Mouse (Mus musculus) heart, embryonic 11.5 days (tissue): ENCODE measurements around the gene Cdrt4. TPM values are rescaled to one million over a fixed set of nuclear protein-coding genes. Genes with fewer than 3 reads are reported as not detected.

Source experiments
- ATAC-seq: fragments of 200-750 bp; cut with Nextera tagmentation; replicated peaks from 2 replicates; pipeline ENCODE4 v1.8.0; 2017; ENCODE audit warnings: moderate library complexity; ENCODE audit not compliant: insufficient number of reproducible peaks, low FRiP score, low TSS enrichment
- H3K27ac ChIP-seq: fragments of 300-500 bp; sonication (generic); 2 replicates; pipeline ENCODE4 v1.5.1; 2014; ENCODE audit warnings: mild to moderate bottlenecking, low read depth, low read length
- H3K27me3 ChIP-seq: fragments of 300-500 bp; sonication (generic); 2 replicates; pipeline ENCODE4 v1.6.1; 2014; ENCODE audit warnings: mild to moderate bottlenecking, low read length, mixed read lengths; ENCODE audit not compliant: control insufficient read depth, insufficient read depth
- H3K36me3 ChIP-seq: fragments of 300-500 bp; sonication (generic); 2 replicates; pipeline ENCODE4 v1.6.1; 2014; ENCODE audit warnings: mild to moderate bottlenecking, low read length, moderate library complexity, mixed read lengths; ENCODE audit not compliant: control insufficient read depth, insufficient read depth
- H3K4me1 ChIP-seq: fragments of 300-500 bp; sonication (generic); 2 replicates; pipeline ENCODE4 v1.6.1; 2014; ENCODE audit warnings: low read length; ENCODE audit not compliant: control insufficient read depth, insufficient read depth
- H3K4me2 ChIP-seq: fragments of 300-500 bp; sonication (generic); 2 replicates; pipeline ENCODE4 v1.6.1; 2014; ENCODE audit warnings: mild to moderate bottlenecking, moderate library complexity
- H3K4me3 ChIP-seq: fragments of 300-500 bp; sonication (generic); 2 replicates; pipeline ENCODE4 v1.5.1; 2014; ENCODE audit warnings: low read depth, low read length
- H3K9ac ChIP-seq: fragments of 300-500 bp; sonication (generic); 2 replicates; pipeline ENCODE4 v1.6.1; 2014; ENCODE audit warnings: mild to moderate bottlenecking, low read depth, low read length, moderate library complexity
- H3K9me3 ChIP-seq: fragments of 300-500 bp; sonication (generic); replicated peaks from 2 replicates; pipeline ENCODE4 v1.6.1; 2016; ENCODE audit warnings: low read length; ENCODE audit not compliant: control insufficient read depth
- WGBS: fragments of 180-500 bp; shearing (Covaris S2); extraction: QIAGEN DNeasy Blood & Tissue Kit; methylation state at CpG from one replicate; pipeline ENCODE4 v1.1.7; 2014; ENCODE audit not compliant: insufficient replicate concordance; 5-methylcytosine and 5-hydroxymethylcytosine counted together
- polyA plus RNA-seq: library from polyadenylated mRNA; unstranded; fragments of >200 nt; fragmentation: Nextera tagmentation; extraction: Ambion mirVana; gene quantifications from 2 replicates; pipeline ENCODE4 v1.2.1, GENCODE M21; 2014

Cdrt4 gene
- polyA plus RNA-seq, 1 experiment from 2014 or later, result not detected

DNA sequence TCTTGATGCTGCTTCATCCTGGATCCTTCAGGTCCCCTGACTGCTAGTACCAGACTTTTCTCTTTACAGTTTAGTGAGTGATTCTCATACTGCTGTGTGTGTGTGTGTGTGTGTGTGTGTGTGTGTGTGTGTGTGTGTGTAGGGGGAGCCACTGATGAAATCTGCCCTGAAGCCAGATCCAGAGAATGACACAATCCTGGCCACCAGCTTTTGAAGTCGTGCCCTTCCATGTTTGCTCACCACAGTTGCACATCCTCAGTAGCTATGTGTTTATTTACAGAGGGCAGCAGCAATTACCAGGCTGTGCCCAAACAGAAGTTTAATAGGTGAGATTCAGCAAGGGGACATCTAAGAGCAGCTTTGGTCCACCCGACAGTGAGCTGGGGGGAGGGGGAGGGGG lies 34.2 kb upstream of the Cdrt4 start:
- peaks cover under 1% of the 10 kb centered on the region; the same call in 1 of the 2 replicates for H3K4me1 ChIP-seq
- no peak overlapping the region for H3K4me3 ChIP-seq
- H3K27ac ChIP-seq, result no peak overlapping the region
- H3K4me2 ChIP-seq, result no peak overlapping the region
- no peak overlapping the region for H3K9ac ChIP-seq
- H3K36me3 ChIP-seq, result no peaks in the 10 kb centered on the region
- H3K27me3 ChIP-seq, result no peaks in the 10 kb centered on the region
- ATAC-seq, result no peak
- H3K9me3 ChIP-seq, result no peaks in the 10 kb centered on the region
- 28% methylated on average over 2 of the region's 2 CpGs for WGBS

DNA sequence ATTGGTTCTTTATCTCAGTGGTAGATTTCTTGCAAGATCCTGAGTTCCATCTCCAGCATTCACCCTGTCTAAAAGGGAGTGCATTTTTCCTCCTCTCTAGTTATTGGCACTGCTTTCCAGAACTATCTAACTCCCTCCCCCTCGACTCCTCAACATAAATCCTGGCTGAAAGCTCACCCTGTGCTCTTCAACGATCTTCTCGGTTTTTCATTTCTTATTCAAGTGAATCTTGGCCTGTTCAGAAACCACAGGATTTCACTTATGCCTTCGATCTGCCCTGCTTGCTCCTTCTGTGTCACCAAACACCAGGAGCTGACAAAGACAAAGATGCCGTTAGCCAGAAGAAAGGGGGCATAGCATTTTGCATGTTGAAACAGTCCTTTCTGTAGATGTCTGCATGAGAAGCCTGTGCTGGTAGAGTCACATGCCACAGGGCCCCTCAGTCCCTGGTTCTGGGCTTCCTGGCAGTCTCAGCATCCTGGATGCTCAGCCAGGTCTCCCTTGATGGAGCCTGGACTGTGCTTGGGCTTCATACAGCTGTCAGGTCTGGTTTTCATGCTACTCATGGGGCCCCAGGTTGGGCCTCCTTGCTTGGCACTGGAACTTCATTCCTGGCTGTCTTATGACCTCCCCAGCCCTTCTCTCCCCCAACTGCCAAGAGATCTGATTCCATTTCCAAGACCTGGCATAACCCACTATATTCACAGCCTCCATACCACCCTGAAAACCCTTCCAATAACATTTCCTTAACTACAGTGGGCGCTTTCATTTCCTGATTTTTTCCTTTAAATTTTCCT lies 30.8 kb upstream of the Cdrt4 start:
- no peak overlapping the region for H3K4me3 ChIP-seq
- no peak overlapping the region for H3K9ac ChIP-seq
- no peak for ATAC-seq
- no peaks in the 10 kb centered on the region for H3K9me3 ChIP-seq
- no peak overlapping the region for H3K4me2 ChIP-seq
- WGBS, result 71% methylated on average over 6 of the region's 6 CpGs
- no peaks in the 10 kb centered on the region for H3K36me3 ChIP-seq
- no peak overlapping the region for H3K27ac ChIP-seq
- no peaks in the 10 kb centered on the region for H3K27me3 ChIP-seq
- peaks cover 9% of the 10 kb centered on the region for H3K4me1 ChIP-seq

DNA sequence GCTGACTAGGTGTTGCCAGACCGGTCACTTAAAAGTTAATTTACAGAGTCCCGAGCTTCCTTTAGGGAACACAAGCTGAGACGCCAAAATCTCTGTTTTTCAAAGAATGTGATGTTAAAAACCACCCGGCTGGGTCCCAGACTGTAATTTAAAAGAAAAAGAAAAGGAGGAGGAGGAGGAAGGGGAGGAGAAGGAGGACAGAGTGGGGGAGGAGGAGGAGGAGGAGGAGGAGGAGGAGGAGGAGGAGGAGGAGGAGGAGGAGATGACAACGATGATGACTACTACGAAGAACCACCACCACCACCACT lies 30.3 kb upstream of the Cdrt4 start:
- no peaks in the 10 kb centered on the region for H3K36me3 ChIP-seq
- no peak overlapping the region for H3K27ac ChIP-seq
- WGBS, result 29% methylated on average over 6 of the region's 6 CpGs
- peaks cover 9% of the 10 kb centered on the region for H3K4me1 ChIP-seq
- H3K27me3 ChIP-seq, result no peaks in the 10 kb centered on the region
- H3K9ac ChIP-seq, result no peak overlapping the region
- no peak for ATAC-seq
- no peaks in the 10 kb centered on the region for H3K9me3 ChIP-seq
- H3K4me2 ChIP-seq, result peak overlapping the region; percentile 65
- peak overlapping the region; percentile 23 for H3K4me3 ChIP-seq

DNA sequence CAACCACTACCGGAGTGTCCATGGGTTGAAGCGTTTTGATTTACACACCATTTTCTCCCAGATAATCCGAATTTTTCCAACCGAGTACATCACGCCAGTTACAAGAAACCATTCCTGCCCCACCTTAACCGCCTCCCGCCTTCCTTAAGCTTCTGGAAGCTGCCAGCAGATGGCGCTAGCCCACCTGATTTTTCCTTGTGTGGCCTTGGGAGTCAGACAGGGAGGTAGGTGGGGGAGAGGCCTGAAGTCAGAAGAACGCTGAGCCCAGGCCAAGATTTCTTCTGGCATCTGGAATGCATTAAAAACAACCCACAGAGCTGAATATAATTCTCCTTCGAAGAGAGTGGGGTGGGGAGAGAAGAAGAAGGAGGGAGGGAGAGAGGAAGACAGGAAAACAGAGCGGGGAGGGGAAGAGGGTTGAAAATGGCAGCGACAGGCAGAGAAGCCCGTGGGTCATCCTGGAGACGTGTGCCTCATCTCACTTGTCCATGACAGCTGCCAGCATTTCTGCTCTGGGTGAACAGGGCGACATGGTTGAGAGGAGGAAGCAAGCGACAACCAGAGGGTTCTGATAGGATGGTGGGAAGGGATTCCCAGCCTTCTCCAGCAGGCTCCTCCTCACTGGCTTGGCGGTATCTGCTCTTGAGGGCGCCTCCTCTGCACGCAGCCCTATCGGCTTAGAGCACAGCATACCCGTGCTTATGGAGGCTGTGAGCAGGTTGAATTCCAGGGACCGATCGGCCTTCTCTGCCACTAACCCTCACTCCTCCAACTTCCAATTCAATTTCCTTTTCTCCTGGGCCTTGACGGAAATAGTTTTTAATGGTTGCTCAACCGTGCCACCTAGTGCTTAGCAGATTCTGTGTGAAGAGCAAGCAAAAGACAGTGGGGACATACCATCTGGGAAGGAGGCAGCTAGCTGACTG lies 29.7 kb upstream of the Cdrt4 start:
- peak overlapping the region; percentile 65 for H3K4me2 ChIP-seq
- peaks cover 9% of the 10 kb centered on the region for H3K4me1 ChIP-seq
- peak; percentile 77 for ATAC-seq
- peak overlapping the region; percentile 23 for H3K4me3 ChIP-seq
- no peaks in the 10 kb centered on the region for H3K36me3 ChIP-seq
- no peaks in the 10 kb centered on the region for H3K9me3 ChIP-seq
- peak overlapping the region; percentile 40 for H3K9ac ChIP-seq
- H3K27ac ChIP-seq, result peak overlapping the region; percentile 74
- 13% methylated on average over 25 of the region's 25 CpGs for WGBS
- H3K27me3 ChIP-seq, result no peaks in the 10 kb centered on the region

DNA sequence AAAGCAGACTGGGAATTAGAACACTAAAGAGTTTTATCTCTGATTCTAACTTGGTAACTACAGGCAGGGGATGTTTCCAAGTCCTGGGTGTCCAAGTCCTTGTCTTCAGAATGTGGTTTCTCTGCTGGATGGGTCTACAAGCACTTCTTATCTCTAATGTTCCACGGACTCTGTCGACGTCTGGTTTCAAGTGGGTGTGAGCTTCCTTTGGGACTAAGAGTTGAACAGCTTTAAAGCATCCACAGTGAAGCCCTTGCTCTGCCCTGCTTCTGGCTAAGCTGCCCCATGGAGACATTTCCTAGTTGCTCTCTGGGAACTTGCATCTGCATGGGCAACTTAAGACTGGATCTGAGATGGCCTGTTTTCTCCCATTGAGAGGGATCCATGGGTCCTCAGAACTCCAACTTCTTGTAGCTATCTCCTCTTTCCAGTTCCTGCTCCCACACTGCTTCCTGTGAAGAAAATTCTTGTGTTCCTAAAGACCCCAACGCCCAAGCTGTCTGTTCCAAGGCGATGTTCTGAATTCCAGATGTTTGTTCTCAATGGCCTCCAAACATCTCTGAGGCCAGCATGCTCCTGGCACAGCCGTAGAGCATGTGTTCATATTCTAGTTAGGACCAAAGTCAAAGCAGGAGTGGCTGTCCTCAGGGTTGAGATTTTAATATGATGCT lies 26.8 kb upstream of the Cdrt4 start:
- Histone ChIP-seq H3K9me3 (no peaks in the 10 kb centered on the region), H3K4me3 (no peak overlapping the region), H3K27ac (no peak overlapping the region), H3K36me3 (no peaks in the 10 kb centered on the region), H3K4me1 (peaks cover 9% of the 10 kb centered on the region), H3K9ac (no peak overlapping the region), H3K27me3 (no peaks in the 10 kb centered on the region), H3K4me2 (no peak overlapping the region)
- whole genome bisulfite sequencing, result 43% methylated on average over 6 of the region's 6 CpGs
- ATAC-seq, result no peak

DNA sequence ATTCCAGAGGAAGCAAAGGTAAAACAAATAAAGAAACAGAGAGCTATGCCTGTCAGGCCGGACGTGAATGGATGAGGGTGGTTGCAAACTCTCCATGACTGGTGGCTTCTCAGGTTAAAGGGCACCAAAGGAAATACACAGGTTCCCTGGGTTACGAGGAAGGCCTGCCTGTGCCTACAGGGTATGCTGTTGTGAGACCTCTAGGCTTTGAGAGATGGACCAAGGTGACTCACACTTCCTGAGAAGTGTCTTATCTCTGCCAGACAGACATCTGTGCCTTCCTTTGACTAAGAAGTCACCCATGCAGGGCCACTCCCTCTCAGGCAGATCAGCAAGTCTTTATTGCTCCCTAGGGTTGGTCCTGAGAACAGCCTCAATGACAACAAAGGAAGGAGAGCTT lies 21.2 kb upstream of the Cdrt4 start:
- H3K4me2 ChIP-seq, result no peak overlapping the region
- no peaks in the 10 kb centered on the region for H3K9me3 ChIP-seq
- H3K4me3 ChIP-seq, result no peak overlapping the region
- no peaks in the 10 kb centered on the region for H3K27me3 ChIP-seq
- H3K4me1 ChIP-seq, result no peaks in the 10 kb centered on the region
- WGBS, result 51% methylated on average over 3 of the region's 3 CpGs
- ATAC-seq, result peak; percentile 83
- no peaks in the 10 kb centered on the region for H3K36me3 ChIP-seq
- no peak overlapping the region for H3K9ac ChIP-seq
- 0 out of 2 replicates have a peak overlapping the region, but pooled peaks have one; percentile 18 for H3K27ac ChIP-seq

DNA sequence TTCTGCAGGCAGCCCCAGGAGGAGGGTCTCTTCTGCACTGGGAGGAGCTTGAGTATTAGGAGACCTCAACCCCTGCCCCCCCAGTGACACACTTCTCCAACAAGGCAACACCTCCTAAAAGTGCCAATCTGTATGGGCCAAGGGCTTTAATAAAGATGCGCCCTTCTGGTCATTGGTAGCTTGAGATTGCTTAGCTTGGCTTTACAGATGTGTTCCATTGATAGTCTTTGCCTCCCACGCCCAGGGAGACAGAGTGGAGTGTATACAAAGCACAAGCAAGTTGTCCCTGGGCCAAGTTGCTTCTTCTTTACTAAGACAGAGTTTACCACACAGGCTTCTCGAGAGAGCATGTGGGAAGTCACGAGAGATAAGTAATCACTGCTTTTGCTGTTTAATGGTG lies 20.4 kb upstream of the Cdrt4 start:
- Histone ChIP-seq H3K27me3 (no peaks in the 10 kb centered on the region), H3K27ac (no peak overlapping the region), H3K36me3 (no peaks in the 10 kb centered on the region), H3K4me1 (no peaks in the 10 kb centered on the region), H3K4me2 (no peak overlapping the region), H3K4me3 (no peak overlapping the region), H3K9ac (no peak overlapping the region), H3K9me3 (no peaks in the 10 kb centered on the region)
- no peak for ATAC-seq
- 58% methylated on average over 4 of the region's 4 CpGs for WGBS

DNA sequence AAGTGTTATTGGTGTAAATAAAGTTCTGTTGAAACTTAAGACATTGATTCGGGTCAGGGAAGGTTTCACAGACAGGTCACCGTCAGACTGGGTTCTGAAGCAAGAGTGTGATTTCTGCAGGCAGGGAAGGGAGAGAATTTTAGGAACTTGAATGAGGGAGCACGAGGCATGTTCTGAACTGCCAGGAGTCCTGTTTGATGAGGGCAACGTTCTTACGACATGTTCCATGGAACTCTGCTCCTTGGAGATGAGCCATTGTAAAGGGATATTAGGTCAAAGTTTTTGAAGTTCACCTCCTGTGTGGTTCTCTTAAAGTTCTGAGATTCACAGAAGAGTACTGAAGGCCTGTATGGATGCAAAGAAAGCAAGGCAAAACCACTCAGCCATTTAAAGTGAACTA lies 19.9 kb upstream of the Cdrt4 start:
- Histone ChIP-seq H3K9me3 (no peaks in the 10 kb centered on the region), H3K27ac (no peak overlapping the region), H3K36me3 (no peaks in the 10 kb centered on the region), H3K4me1 (no peaks in the 10 kb centered on the region), H3K4me3 (no peak overlapping the region), H3K27me3 (no peaks in the 10 kb centered on the region), H3K9ac (no peak overlapping the region), H3K4me2 (no peak overlapping the region)
- ATAC-seq, result no peak
- WGBS, result 83% methylated on average over 5 of the region's 5 CpGs
